Mouse (Mus musculus) intestine, embryonic 15.5 days (tissue): ENCODE measurements around the gene Cirbp. TPM values are rescaled to one million over a fixed set of nuclear protein-coding genes. Genes with fewer than 3 reads are reported as not detected.

Experiments
- ATAC-seq: fragments of 200-750 bp; cut with Nextera tagmentation; 2 replicates; pipeline ENCODE4 v1.8.0; 2017; ENCODE audit warnings: moderate TSS enrichment, moderate library complexity
- H3K27ac ChIP-seq: fragments of 300-500 bp; sonication (generic); 2 replicates; pipeline ENCODE4 v1.5.1; 2015; ENCODE audit warnings: mild to moderate bottlenecking, inconsistent platforms
- H3K27me3 ChIP-seq: fragments of 300-500 bp; sonication (generic); replicated peaks from 2 replicates; pipeline ENCODE4 v1.6.1; 2015; ENCODE audit warnings: inconsistent platforms
- H3K36me3 ChIP-seq: fragments of 300-500 bp; sonication (generic); 2 replicates; pipeline ENCODE4 v1.6.1; 2015; ENCODE audit warnings: inconsistent platforms
- H3K4me1 ChIP-seq: fragments of 300-500 bp; sonication (generic); replicated peaks from 2 replicates; pipeline ENCODE4 v1.6.1; 2015; ENCODE audit warnings: inconsistent platforms
- H3K4me2 ChIP-seq: fragments of 300-500 bp; sonication (generic); replicated peaks from 2 replicates; pipeline ENCODE4 v1.6.1; 2015; ENCODE audit warnings: mild to moderate bottlenecking, inconsistent platforms
- H3K4me3 ChIP-seq: fragments of 300-500 bp; sonication (generic); replicated peaks from 2 replicates; pipeline ENCODE4 v1.5.1; 2015; ENCODE audit warnings: inconsistent platforms
- H3K9ac ChIP-seq: fragments of 300-500 bp; sonication (generic); 2 replicates; pipeline ENCODE4 v1.6.1; 2015; ENCODE audit warnings: inconsistent platforms
- H3K9me3 ChIP-seq: fragments of 300-500 bp; sonication (generic); 2 replicates; pipeline ENCODE4 v1.6.1; 2016; ENCODE audit warnings: inconsistent platforms
- WGBS: fragments of 180-500 bp; shearing (Covaris S2); methylation state at CpG from one replicate; pipeline ENCODE4 v1.1.7; 2015; 5-methylcytosine and 5-hydroxymethylcytosine counted together
- polyA plus RNA-seq: library from polyadenylated mRNA; unstranded; fragments of >200 nt; fragmentation: Nextera tagmentation; extraction: Ambion mirVana; gene quantifications from 2 replicates; pipeline ENCODE4 v1.2.1, GENCODE M21; 2015

Cirbp gene
- polyA plus RNA-seq, result 69.4 and 83.9 TPM in 2 replicates

GRCm38 (mm10) chr10:80165392-80166128, at the start of gene Cirbp:
TSS of gene Cirbp (plus strand) at chr10:80165985.
- peak within 1 kb of the TSS; percentile 76 for H3K27ac ChIP-seq
- H3K4me1 ChIP-seq, result peaks cover 70% of the 10 kb centered on the region
- 13% methylated on average over 20 of the region's 20 CpGs for WGBS
- no peaks in the 10 kb centered on the region for H3K27me3 ChIP-seq
- H3K4me3 ChIP-seq, result peak within 1 kb of the TSS; percentile 37
- peak within 1 kb of the TSS; percentile 91 for H3K4me2 ChIP-seq
- H3K9me3 ChIP-seq, result no peaks in the 10 kb centered on the region
- H3K9ac ChIP-seq, result peak within 1 kb of the TSS; percentile 38
- H3K36me3 ChIP-seq, result peaks cover 8% of the 10 kb centered on the region
- ATAC-seq, result no peak

GRCm38 (mm10) chr10:80116563-80116926, 49.2 kb upstream of the Cirbp start:
- peak overlapping the region; percentile 90 for H3K4me3 ChIP-seq
- peak overlapping the region; percentile 95 for H3K9ac ChIP-seq
- no peaks in the 10 kb centered on the region for H3K27me3 ChIP-seq
- H3K4me2 ChIP-seq, result peak overlapping the region; percentile 93
- H3K9me3 ChIP-seq, result no peaks in the 10 kb centered on the region
- peaks cover 37% of the 10 kb centered on the region for H3K4me1 ChIP-seq
- 0 out of 2 replicates have a peak overlapping the region, but pooled peaks have one; percentile 83 for H3K27ac ChIP-seq
- no peak for ATAC-seq
- WGBS, result under 1% methylated on average over 27 of the region's 27 CpGs
- H3K36me3 ChIP-seq, result peaks cover 19% of the 10 kb centered on the region

GRCm38 (mm10) chr10:80116927-80117691, 48.7 kb upstream of the Cirbp start:
- WGBS, result 3% methylated on average over 30 of the region's 30 CpGs
- no peaks in the 10 kb centered on the region for H3K27me3 ChIP-seq
- no peak for ATAC-seq
- H3K9ac ChIP-seq, result peak overlapping the region; percentile 95
- H3K4me1 ChIP-seq, result peaks cover 37% of the 10 kb centered on the region
- H3K27ac ChIP-seq, result no peak overlapping the region
- no peaks in the 10 kb centered on the region for H3K9me3 ChIP-seq
- H3K4me3 ChIP-seq, result peak overlapping the region; percentile 90
- H3K4me2 ChIP-seq, result peak overlapping the region; percentile 93
- peaks cover 22% of the 10 kb centered on the region for H3K36me3 ChIP-seq

GRCm38 (mm10) chr10:80117736-80118135, 48.0 kb upstream of the Cirbp start:
- no peak for ATAC-seq
- WGBS, result 25% methylated on average over 1 of the region's 1 CpGs
- Histone ChIP-seq H3K27me3 (no peaks in the 10 kb centered on the region), H3K36me3 (peaks cover 22% of the 10 kb centered on the region), H3K9ac (peak overlapping the region; percentile 95), H3K9me3 (no peaks in the 10 kb centered on the region), H3K4me1 (peaks cover 37% of the 10 kb centered on the region), H3K27ac (no peak overlapping the region), H3K4me2 (peak overlapping the region; percentile 93), H3K4me3 (peak overlapping the region; percentile 90)

- Histone ChIP-seq H3K9me3 (no peaks in the 10 kb centered on the region), H3K4me1 (peaks cover 37% of the 10 kb centered on the region), H3K27me3 (no peaks in the 10 kb centered on the region), H3K4me2 (peak overlapping the region; percentile 93), H3K9ac (peak overlapping the region; percentile 95; the same call in 1 of the 2 replicates), H3K4me3 (peak overlapping the region; percentile 90), H3K36me3 (peaks cover 22% of the 10 kb centered on the region), H3K27ac (0 out of 2 replicates have a peak overlapping the region, but pooled peaks have one; percentile 15)
- WGBS, result 67% methylated on average over 6 of the region's 6 CpGs
- ATAC-seq, result no peak
Measured at GRCm38 (mm10) chr10:80118552-80118951, 47.2 kb upstream of the Cirbp start.

GRCm38 (mm10) chr10:80120146-80120545, 45.6 kb upstream of the Cirbp start:
- no peaks in the 10 kb centered on the region for H3K9me3 ChIP-seq
- H3K4me3 ChIP-seq, result no peak overlapping the region
- 79% methylated on average over 2 of the region's 2 CpGs for WGBS
- peaks cover 26% of the 10 kb centered on the region for H3K36me3 ChIP-seq
- no peak overlapping the region for H3K27ac ChIP-seq
- H3K9ac ChIP-seq, result 0 out of 2 replicates have a peak overlapping the region, but pooled peaks have one; percentile 23
- H3K4me2 ChIP-seq, result no peak overlapping the region
- peaks cover 27% of the 10 kb centered on the region for H3K4me1 ChIP-seq
- no peaks in the 10 kb centered on the region for H3K27me3 ChIP-seq
- no peak for ATAC-seq

GRCm38 (mm10) chr10:80121639-80122038, 44.1 kb upstream of the Cirbp start:
- H3K36me3 ChIP-seq, result peaks cover 37% of the 10 kb centered on the region
- no peak overlapping the region for H3K27ac ChIP-seq
- H3K4me2 ChIP-seq, result no peak overlapping the region
- WGBS, result 87% methylated on average over 2 of the region's 2 CpGs
- no peaks in the 10 kb centered on the region for H3K9me3 ChIP-seq
- no peaks in the 10 kb centered on the region for H3K27me3 ChIP-seq
- H3K4me1 ChIP-seq, result peaks cover 27% of the 10 kb centered on the region
- no peak overlapping the region for H3K9ac ChIP-seq
- ATAC-seq, result no peak
- no peak overlapping the region for H3K4me3 ChIP-seq

- peaks cover 6% of the 10 kb centered on the region; the same call in 1 of the 2 replicates for H3K4me1 ChIP-seq
- no peaks in the 10 kb centered on the region for H3K9me3 ChIP-seq
- no peak overlapping the region for H3K4me3 ChIP-seq
- 0 out of 2 replicates have a peak, but pooled peaks have one; percentile 19 for ATAC-seq
- 83% methylated on average over 9 of the region's 9 CpGs for whole genome bisulfite sequencing
- no peaks in the 10 kb centered on the region for H3K27me3 ChIP-seq
- H3K4me2 ChIP-seq, result no peak overlapping the region
- H3K27ac ChIP-seq, result no peak overlapping the region
- no peak overlapping the region for H3K9ac ChIP-seq
- peaks cover 52% of the 10 kb centered on the region for H3K36me3 ChIP-seq
Measured at GRCm38 (mm10) chr10:80123932-80124562, 41.7 kb upstream of the Cirbp start.

GRCm38 (mm10) chr10:80127920-80128319, 37.9 kb upstream of the Cirbp start:
- Histone ChIP-seq H3K9ac (no peak overlapping the region), H3K9me3 (no peaks in the 10 kb centered on the region)
- no peak for ATAC-seq

GRCm38 (mm10) chr10:80129846-80130245, 35.9 kb upstream of the Cirbp start:
- H3K4me3 ChIP-seq, result no peak overlapping the region
- WGBS, result 82% methylated on average over 9 of the region's 9 CpGs
- peaks cover 30% of the 10 kb centered on the region for H3K4me1 ChIP-seq
- no peaks in the 10 kb centered on the region for H3K9me3 ChIP-seq
- ATAC-seq, result peak; percentile 23
- H3K27me3 ChIP-seq, result no peaks in the 10 kb centered on the region
- H3K36me3 ChIP-seq, result peaks cover 61% of the 10 kb centered on the region
- peak overlapping the region; percentile 51 for H3K27ac ChIP-seq
- no peak overlapping the region for H3K9ac ChIP-seq
- no peak overlapping the region for H3K4me2 ChIP-seq

More at GRCm38 (mm10) chr10:80127920-80128319, 37.9 kb upstream of the Cirbp start:
- H3K27me3 ChIP-seq, result no peaks in the 10 kb centered on the region
- H3K4me3 ChIP-seq, result no peak overlapping the region
- H3K27ac ChIP-seq, result no peak overlapping the region
- peaks cover 26% of the 10 kb centered on the region for H3K4me1 ChIP-seq
- no peak overlapping the region for H3K4me2 ChIP-seq
- WGBS, result 97% methylated on average over 8 of the region's 8 CpGs
- H3K36me3 ChIP-seq, result peaks cover 62% of the 10 kb centered on the region

GRCm38 (mm10) chr10:80130403-80131031, 35.3 kb upstream of the Cirbp start:
- 59% methylated on average over 18 of the region's 18 CpGs for WGBS
- Histone ChIP-seq H3K9me3 (no peaks in the 10 kb centered on the region), H3K9ac (peak overlapping the region; percentile 20; the same call in 1 of the 2 replicates), H3K4me2 (peak overlapping the region; percentile 33), H3K27ac (peak overlapping the region; percentile 51), H3K4me3 (no peak overlapping the region; the same call in 1 of the 2 replicates), H3K36me3 (peaks cover 56% of the 10 kb centered on the region), H3K4me1 (peaks cover 30% of the 10 kb centered on the region), H3K27me3 (no peaks in the 10 kb centered on the region)
- ATAC-seq, result peak; percentile 77
